Mouse (Mus musculus) liver, embryonic 16.5 days (tissue): Measurements from ENCODE around the gene Shroom3. TPM values are rescaled to one million over a fixed set of nuclear protein-coding genes. Genes with fewer than 3 reads are reported as not detected.
A peak's percentile ranks its signal among the peaks of the same experiment; 100 is the strongest.

Source experiments
- ATAC-seq: fragments of 200-750 bp; cut with Nextera tagmentation; 2 replicates; pipeline ENCODE4 v1.8.0; 2017; ENCODE audit warnings: low read depth, mild to moderate bottlenecking, moderate number of reproducible peaks, moderate library complexity
- H3K27ac ChIP-seq: fragments of 300-500 bp; sonication (generic); 2 replicates; pipeline ENCODE4 v1.5.1; 2014; ENCODE audit warnings: mild to moderate bottlenecking, low read length
- H3K27me3 ChIP-seq: fragments of 300-500 bp; sonication (generic); 2 replicates; pipeline ENCODE4 v1.6.1; 2014; ENCODE audit warnings: low read depth, low read length, mixed read lengths; ENCODE audit not compliant: control insufficient read depth, insufficient read depth
- H3K36me3 ChIP-seq: fragments of 300-500 bp; sonication (generic); 2 replicates; pipeline ENCODE4 v1.6.1; 2014; ENCODE audit warnings: mild to moderate bottlenecking; ENCODE audit not compliant: control insufficient read depth, insufficient read depth
- H3K4me1 ChIP-seq: fragments of 300-500 bp; sonication (generic); 2 replicates; pipeline ENCODE4 v1.6.1; 2014; ENCODE audit warnings: low read depth, low read length, mixed read lengths; ENCODE audit not compliant: control insufficient read depth
- H3K4me2 ChIP-seq: fragments of 300-500 bp; sonication (generic); 2 replicates; pipeline ENCODE4 v1.6.1; 2014; ENCODE audit warnings: low read depth, low read length, mixed read lengths
- H3K4me3 ChIP-seq: fragments of 300-500 bp; sonication (generic); 2 replicates; pipeline ENCODE4 v1.5.1; 2014; ENCODE audit warnings: low read depth, mild to moderate bottlenecking, low read length
- H3K9ac ChIP-seq: fragments of 300-500 bp; sonication (generic); 2 replicates; pipeline ENCODE4 v1.6.1; 2014; ENCODE audit warnings: low read depth, low read length
- H3K9me3 ChIP-seq: fragments of 300-500 bp; sonication (generic); replicated peaks from 2 replicates; pipeline ENCODE4 v1.6.1; 2016; ENCODE audit warnings: low read length; ENCODE audit not compliant: control insufficient read depth
- WGBS: fragments of 180-500 bp; shearing (Covaris S2); extraction: QIAGEN DNeasy Blood & Tissue Kit; methylation state at CpG from one replicate; pipeline ENCODE4 v1.1.7; 2014; ENCODE audit not compliant: insufficient replicate concordance; 5-methylcytosine and 5-hydroxymethylcytosine counted together
- polyA plus RNA-seq: library from polyadenylated mRNA; unstranded; fragments of >200 nt; fragmentation: Nextera tagmentation; extraction: Ambion mirVana; gene quantifications from 2 replicates; pipeline ENCODE4 v1.2.1, GENCODE M21; 2015

Gene Shroom3
- polyA plus RNA-seq, 1 experiment from 2014 or later = 0.31 TPM

- Histone ChIP-seq H3K36me3 (no peaks in the 10 kb centered on the region), H3K27me3 (no peaks in the 10 kb centered on the region), H3K4me3 (no peak overlapping the region), H3K9ac (no peak overlapping the region), H3K27ac (no peak overlapping the region), H3K4me2 (no peak overlapping the region), H3K4me1 (no peaks in the 10 kb centered on the region), H3K9me3 (no peaks in the 10 kb centered on the region)
- 56% methylated on average over 8 of the region's 8 CpGs for WGBS
- no peak for ATAC-seq
Measured at GRCm38 (mm10) chr5:92969443-92969842, 286.2 kb downstream of the Shroom3 start.

GRCm38 (mm10) chr5:92969926-92970325, 286.7 kb downstream of the Shroom3 start:
- no peak for ATAC-seq
- WGBS = 54% methylated on average over 2 of the region's 2 CpGs
- Histone ChIP-seq H3K4me2 (no peak overlapping the region), H3K4me3 (no peak overlapping the region), H3K36me3 (no peaks in the 10 kb centered on the region), H3K27ac (no peak overlapping the region), H3K9me3 (no peaks in the 10 kb centered on the region), H3K9ac (no peak overlapping the region), H3K4me1 (no peaks in the 10 kb centered on the region), H3K27me3 (no peaks in the 10 kb centered on the region)

- no peaks in the 10 kb centered on the region for H3K9me3 ChIP-seq
- no peak overlapping the region for H3K4me2 ChIP-seq
- 20% methylated on average over 7 of the region's 7 CpGs for WGBS
- H3K27ac ChIP-seq = no peak overlapping the region
- H3K36me3 ChIP-seq = no peaks in the 10 kb centered on the region
- no peak for ATAC-seq
- H3K27me3 ChIP-seq = no peaks in the 10 kb centered on the region
- H3K9ac ChIP-seq = no peak overlapping the region
- no peaks in the 10 kb centered on the region for H3K4me1 ChIP-seq
- no peak overlapping the region for H3K4me3 ChIP-seq
Measured at GRCm38 (mm10) chr5:92970480-92970879, 287.2 kb downstream of the Shroom3 start.

GRCm38 (mm10) chr5:92980393-92980792, 297.2 kb downstream of the Shroom3 start:
- Histone ChIP-seq H3K4me2 (no peak overlapping the region), H3K4me1 (no peaks in the 10 kb centered on the region; the same call in 1 of the 2 replicates), H3K9ac (no peak overlapping the region), H3K27me3 (no peaks in the 10 kb centered on the region), H3K27ac (no peak overlapping the region), H3K36me3 (no peaks in the 10 kb centered on the region), H3K9me3 (no peaks in the 10 kb centered on the region), H3K4me3 (no peak overlapping the region)
- 61% methylated on average over 6 of the region's 6 CpGs for WGBS
- ATAC-seq = no peak

- 41% methylated on average over 2 of the region's 2 CpGs for WGBS
- H3K9ac ChIP-seq = no peak overlapping the region
- no peak overlapping the region for H3K27ac ChIP-seq
- H3K9me3 ChIP-seq = no peaks in the 10 kb centered on the region
- no peaks in the 10 kb centered on the region for H3K36me3 ChIP-seq
- H3K4me3 ChIP-seq = no peak overlapping the region
- H3K4me2 ChIP-seq = no peak overlapping the region
- no peak for ATAC-seq
- H3K4me1 ChIP-seq = no peaks in the 10 kb centered on the region; the same call in 1 of the 2 replicates
- H3K27me3 ChIP-seq = no peaks in the 10 kb centered on the region
Measured at GRCm38 (mm10) chr5:92980862-92981261, 297.6 kb downstream of the Shroom3 start.

GRCm38 (mm10) chr5:92982673-92983072, 299.4 kb downstream of the Shroom3 start:
- no peaks in the 10 kb centered on the region for H3K36me3 ChIP-seq
- no peaks in the 10 kb centered on the region; the same call in 1 of the 2 replicates for H3K4me1 ChIP-seq
- no peaks in the 10 kb centered on the region for H3K9me3 ChIP-seq
- no peak overlapping the region for H3K27ac ChIP-seq
- no peaks in the 10 kb centered on the region for H3K27me3 ChIP-seq
- no peak overlapping the region for H3K4me2 ChIP-seq
- H3K4me3 ChIP-seq = no peak overlapping the region
- ATAC-seq = no peak
- no peak overlapping the region for H3K9ac ChIP-seq

- H3K4me1 ChIP-seq = no peaks in the 10 kb centered on the region; the same call in 1 of the 2 replicates
- 27% methylated on average over 2 of the region's 2 CpGs for WGBS
- H3K27me3 ChIP-seq = no peaks in the 10 kb centered on the region
- H3K9ac ChIP-seq = no peak overlapping the region
- no peak overlapping the region for H3K27ac ChIP-seq
- H3K36me3 ChIP-seq = no peaks in the 10 kb centered on the region
- ATAC-seq = no peak
- no peak overlapping the region for H3K4me3 ChIP-seq
- no peaks in the 10 kb centered on the region for H3K9me3 ChIP-seq
- no peak overlapping the region for H3K4me2 ChIP-seq
Measured at GRCm38 (mm10) chr5:92983942-92984341, 300.7 kb downstream of the Shroom3 start.

GRCm38 (mm10) chr5:92984692-92985091, 301.5 kb downstream of the Shroom3 start:
- H3K9me3 ChIP-seq = no peaks in the 10 kb centered on the region
- WGBS = 52% methylated on average over 1 of the region's 1 CpGs
- H3K27me3 ChIP-seq = no peaks in the 10 kb centered on the region
- H3K4me3 ChIP-seq = no peak overlapping the region
- H3K9ac ChIP-seq = no peak overlapping the region
- H3K4me2 ChIP-seq = no peak overlapping the region
- no peak for ATAC-seq
- no peaks in the 10 kb centered on the region; the same call in 1 of the 2 replicates for H3K4me1 ChIP-seq
- no peaks in the 10 kb centered on the region for H3K36me3 ChIP-seq
- no peak overlapping the region for H3K27ac ChIP-seq

- Histone ChIP-seq H3K4me2 (no peak overlapping the region), H3K27me3 (no peaks in the 10 kb centered on the region), H3K4me1 (no peaks in the 10 kb centered on the region; the same call in 1 of the 2 replicates), H3K9ac (no peak overlapping the region), H3K4me3 (no peak overlapping the region), H3K36me3 (no peaks in the 10 kb centered on the region), H3K9me3 (no peaks in the 10 kb centered on the region), H3K27ac (no peak overlapping the region)
- 60% methylated on average over 2 of the region's 2 CpGs for WGBS
- peak; percentile 82 for ATAC-seq
Measured at GRCm38 (mm10) chr5:92985391-92985790, 302.2 kb downstream of the Shroom3 start.
